Mouse (Mus musculus) limb, embryonic 10.5 days (tissue): ENCODE results near the gene Atp8b5. TPM values are rescaled to one million over a fixed set of nuclear protein-coding genes. Genes with fewer than 3 reads are reported as not detected.
A peak's percentile ranks its signal among the peaks of the same experiment; 100 is the strongest.

Experiments
- DNase-seq: peaks from one replicate; pipeline ENCODE4 v3.0.0-alpha.2; 2017; ENCODE audit warnings: low spot score
- H3K27ac ChIP-seq: fragments of 300-500 bp; sonication (generic); 2 replicates; pipeline ENCODE4 v1.5.1; 2016; ENCODE audit warnings: mild to moderate bottlenecking
- H3K27me3 ChIP-seq: fragments of 300-500 bp; sonication (generic); 2 replicates; pipeline ENCODE4 v1.6.1; 2016; ENCODE audit warnings: low read depth, mild to moderate bottlenecking; ENCODE audit not compliant: poor library complexity, severe bottlenecking
- H3K36me3 ChIP-seq: fragments of 300-500 bp; sonication (generic); 2 replicates; pipeline ENCODE4 v1.6.1; 2016; ENCODE audit warnings: mild to moderate bottlenecking, moderate library complexity
- H3K4me1 ChIP-seq: fragments of 300-500 bp; sonication (generic); 2 replicates; pipeline ENCODE4 v1.6.1; 2016
- H3K4me3 ChIP-seq: fragments of 300-500 bp; sonication (generic); 2 replicates; pipeline ENCODE4 v1.5.1; 2016; ENCODE audit warnings: mild to moderate bottlenecking, moderate library complexity
- H3K9me3 ChIP-seq: fragments of 300-500 bp; sonication (generic); replicated peaks from 2 replicates; pipeline ENCODE4 v1.6.1; 2016; ENCODE audit warnings: mild to moderate bottlenecking
- WGBS: fragments of 180-500 bp; shearing (Covaris S2); methylation state at CpG from one replicate; pipeline ENCODE4 v1.1.7; 2016; 5-methylcytosine and 5-hydroxymethylcytosine counted together
- polyA plus RNA-seq: library from polyadenylated mRNA; unstranded; fragments of >200 nt; fragmentation: Nextera tagmentation; extraction: Ambion mirVana; gene quantifications from 2 replicates; pipeline ENCODE4 v1.2.1, GENCODE M21; 2016

Atp8b5 gene
- polyA plus RNA-seq, 1 experiment from 2014 or later: 0.14 TPM

DNA sequence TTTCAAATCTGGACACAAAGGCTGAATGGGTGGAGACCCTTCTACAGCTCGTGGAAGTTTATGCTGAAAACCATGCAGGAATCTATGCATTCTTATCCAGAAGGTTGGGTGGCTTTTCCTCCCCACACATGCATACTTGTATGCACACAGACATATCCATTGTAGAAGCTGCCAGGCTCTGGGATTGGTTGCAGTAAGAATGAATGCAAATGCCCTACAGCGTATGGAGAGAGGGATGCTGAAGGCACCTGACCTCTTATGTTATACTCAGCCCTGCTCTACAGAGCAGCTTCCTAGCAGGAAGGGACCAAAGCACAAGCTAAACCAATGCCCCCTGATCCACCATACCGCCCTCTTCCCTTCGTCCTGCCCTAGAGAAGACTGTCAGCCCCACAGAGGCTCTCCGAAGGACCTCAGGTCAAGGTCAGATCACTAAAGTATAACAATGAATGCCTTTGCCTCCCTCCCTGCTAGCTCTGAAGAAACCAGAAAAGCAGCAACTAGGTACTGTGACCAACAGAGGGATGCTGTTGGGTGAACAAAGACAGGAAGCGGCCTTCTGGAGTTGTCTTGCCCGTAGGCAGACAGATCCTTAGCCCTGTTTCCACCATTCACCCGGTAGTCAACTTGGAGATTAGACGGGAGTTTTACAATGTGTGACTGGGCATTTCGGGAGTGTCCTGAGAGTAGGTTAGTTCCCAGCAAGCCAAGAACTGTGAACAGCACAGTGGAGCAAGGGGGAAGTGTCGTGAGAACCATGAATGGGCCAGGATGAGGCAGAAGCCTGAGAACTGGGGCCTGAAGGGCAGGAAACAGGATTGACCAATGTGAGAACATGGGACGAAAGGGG, 140.3 kb downstream of the Atp8b5 start:
- H3K36me3 ChIP-seq: no peaks in the 10 kb centered on the region
- no peak for DNase-seq
- peaks cover 25% of the 10 kb centered on the region for H3K4me1 ChIP-seq
- 78% methylated on average over 12 of the region's 12 CpGs for WGBS
- H3K27me3 ChIP-seq: no peaks in the 10 kb centered on the region
- no peaks in the 10 kb centered on the region for H3K9me3 ChIP-seq
- peak overlapping the region; percentile 58 for H3K4me3 ChIP-seq
- H3K27ac ChIP-seq: peak overlapping the region; percentile 82; the same call in 1 of the 2 replicates

DNA sequence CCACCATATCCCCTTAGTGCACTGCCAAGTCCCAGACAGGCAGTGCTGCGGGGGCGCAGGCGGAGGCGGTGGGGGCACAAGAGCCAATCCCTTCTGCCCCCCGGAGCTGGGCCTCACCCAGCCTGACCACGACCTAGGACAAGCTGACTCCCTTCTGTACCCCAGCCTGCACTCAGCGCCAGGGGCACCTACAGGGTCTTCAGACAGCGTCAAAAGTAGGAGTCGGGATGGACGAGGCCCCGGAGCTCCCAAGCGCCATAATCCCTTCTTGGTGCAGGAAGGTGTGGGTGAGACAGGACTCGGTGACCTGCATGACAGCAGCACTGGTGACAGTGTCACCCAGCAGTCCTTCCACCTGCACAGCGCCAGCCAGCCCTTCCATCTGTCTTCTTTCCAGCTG, 147.8 kb downstream of the Atp8b5 start:
- WGBS: 90% methylated on average over 14 of the region's 14 CpGs

DNA sequence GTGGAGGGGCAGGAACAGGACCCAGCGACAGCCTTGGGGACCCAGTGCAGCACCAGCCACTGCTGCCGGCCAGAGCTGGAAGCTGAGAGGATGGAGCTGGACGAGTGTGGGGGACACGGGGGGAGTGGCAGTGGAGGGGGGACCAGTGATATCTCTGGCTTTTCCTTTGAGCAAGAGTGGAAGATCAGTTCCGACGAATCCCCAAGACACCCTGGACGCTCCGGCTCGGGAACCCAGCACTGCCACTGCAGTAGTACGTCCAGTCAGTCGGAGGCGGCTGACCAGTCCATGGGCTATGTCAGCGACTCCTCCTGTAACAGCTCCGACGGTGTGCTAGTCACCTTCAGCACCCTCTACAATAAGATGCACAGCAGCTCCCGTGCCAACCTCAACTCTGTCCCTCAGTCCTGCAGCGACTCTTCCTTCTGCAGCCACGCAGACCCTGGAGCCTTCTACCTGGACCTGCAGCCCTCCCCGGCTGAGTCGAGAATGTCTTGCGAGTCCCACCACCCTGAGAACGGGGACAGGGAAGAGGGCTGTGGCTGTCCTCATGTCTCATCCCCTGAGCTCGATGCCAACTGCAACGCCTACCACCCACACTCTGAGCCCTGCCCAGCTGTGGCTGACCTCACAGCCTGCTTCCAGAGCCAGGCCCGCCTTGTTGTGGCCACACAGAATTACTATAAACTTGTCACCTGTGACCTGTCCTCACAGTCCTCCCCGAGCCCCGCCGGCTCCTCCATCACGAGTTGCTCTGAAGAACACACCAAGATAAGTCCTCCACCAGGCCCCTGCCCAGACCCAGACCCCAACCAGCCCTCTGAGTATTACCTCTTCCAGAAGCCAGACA, 148.5 kb downstream of the Atp8b5 start:
- no peaks in the 10 kb centered on the region for H3K27me3 ChIP-seq
- no peak for DNase-seq
- 93% methylated on average over 29 of the region's 29 CpGs for WGBS
- no peak overlapping the region for H3K27ac ChIP-seq
- no peaks in the 10 kb centered on the region for H3K9me3 ChIP-seq
- H3K36me3 ChIP-seq: peaks cover 27% of the 10 kb centered on the region
- H3K4me3 ChIP-seq: no peak overlapping the region
- peaks cover 10% of the 10 kb centered on the region; the same call in 1 of the 2 replicates for H3K4me1 ChIP-seq

More for the DNA sequence above, 147.8 kb downstream of the Atp8b5 start:
- no peak overlapping the region for H3K27ac ChIP-seq
- DNase-seq: no peak
- no peak overlapping the region for H3K4me3 ChIP-seq
- peaks cover 27% of the 10 kb centered on the region for H3K36me3 ChIP-seq
- 0 out of 2 replicates have a peak, but pooled peaks cover 4% of the 10 kb centered on the region for H3K4me1 ChIP-seq
- no peaks in the 10 kb centered on the region for H3K9me3 ChIP-seq
- H3K27me3 ChIP-seq: no peaks in the 10 kb centered on the region

DNA sequence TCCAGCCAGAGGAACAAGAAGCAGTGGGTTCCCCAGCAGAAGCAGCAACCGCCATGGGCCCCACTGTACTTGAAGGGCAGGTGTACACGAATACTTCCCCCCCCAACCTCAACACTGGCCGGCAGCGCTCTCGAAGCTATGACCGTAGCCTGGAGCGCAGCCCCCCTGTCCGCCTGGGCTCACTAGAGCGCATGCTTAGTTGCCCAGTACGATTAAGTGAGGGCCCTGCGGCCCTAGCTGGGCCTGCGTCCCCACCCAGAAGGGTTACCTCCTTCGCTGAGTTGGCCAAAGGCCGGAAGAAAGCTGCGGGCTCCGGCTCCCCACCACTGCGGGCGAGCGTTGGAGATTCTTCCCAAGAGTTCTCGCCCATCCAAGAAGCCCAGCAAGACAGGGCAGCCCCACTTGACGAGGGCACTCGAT, 149.1 kb downstream of the Atp8b5 start:
- 95% methylated on average over 22 of the region's 22 CpGs for WGBS

DNA sequence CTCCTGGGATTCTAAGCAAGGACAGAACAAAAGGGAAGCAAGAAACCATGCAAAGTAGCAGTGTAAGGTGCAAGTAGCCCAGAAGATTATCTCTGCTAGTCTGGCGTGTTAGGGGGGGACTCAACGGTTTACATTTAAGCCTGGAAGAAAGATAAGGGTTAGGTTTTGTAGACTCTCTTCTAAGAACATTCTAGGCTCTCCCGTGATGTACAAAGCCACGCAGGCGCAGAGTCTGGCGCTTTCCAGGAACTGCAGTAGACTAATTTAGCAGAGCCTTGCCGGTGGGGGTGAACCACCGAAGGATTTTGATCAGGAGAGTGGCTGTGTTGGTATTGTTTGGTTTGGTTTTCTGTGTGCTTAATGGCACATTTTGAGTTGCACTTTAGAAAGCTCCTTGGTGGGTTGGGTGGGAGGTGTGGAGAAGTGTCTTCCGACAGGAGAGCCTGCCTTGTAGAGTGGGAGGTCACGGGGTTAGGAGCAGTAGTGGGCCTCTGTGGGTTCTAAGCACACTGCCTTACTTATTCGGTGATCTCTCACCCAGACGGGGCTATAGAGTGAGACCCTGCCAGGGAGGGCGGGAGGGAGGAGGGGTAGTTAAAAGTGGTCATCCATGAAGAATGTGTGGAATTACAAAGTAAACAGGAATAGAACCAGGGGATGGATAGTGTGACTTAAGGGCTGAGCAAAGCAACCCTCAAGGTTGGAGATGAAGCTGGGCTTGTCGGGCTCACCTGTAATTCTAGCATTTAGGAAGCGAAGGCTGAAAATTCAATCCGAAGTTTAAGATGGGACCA, 150.5 kb downstream of the Atp8b5 start:
- WGBS: 88% methylated on average over 16 of the region's 16 CpGs
- H3K9me3 ChIP-seq: no peaks in the 10 kb centered on the region
- peaks cover 10% of the 10 kb centered on the region; the same call in 1 of the 2 replicates for H3K4me1 ChIP-seq
- H3K27me3 ChIP-seq: peaks cover 15% of the 10 kb centered on the region
- H3K4me3 ChIP-seq: no peak overlapping the region
- H3K36me3 ChIP-seq: peaks cover 37% of the 10 kb centered on the region
- no peak for DNase-seq
- no peak overlapping the region for H3K27ac ChIP-seq

More for the DNA sequence above, 149.1 kb downstream of the Atp8b5 start:
- Histone ChIP-seq H3K9me3 (no peaks in the 10 kb centered on the region), H3K27ac (no peak overlapping the region), H3K27me3 (peaks cover 2% of the 10 kb centered on the region), H3K4me3 (no peak overlapping the region), H3K4me1 (peaks cover 10% of the 10 kb centered on the region; the same call in 1 of the 2 replicates), H3K36me3 (peaks cover 27% of the 10 kb centered on the region)
- DNase-seq: no peak

DNA sequence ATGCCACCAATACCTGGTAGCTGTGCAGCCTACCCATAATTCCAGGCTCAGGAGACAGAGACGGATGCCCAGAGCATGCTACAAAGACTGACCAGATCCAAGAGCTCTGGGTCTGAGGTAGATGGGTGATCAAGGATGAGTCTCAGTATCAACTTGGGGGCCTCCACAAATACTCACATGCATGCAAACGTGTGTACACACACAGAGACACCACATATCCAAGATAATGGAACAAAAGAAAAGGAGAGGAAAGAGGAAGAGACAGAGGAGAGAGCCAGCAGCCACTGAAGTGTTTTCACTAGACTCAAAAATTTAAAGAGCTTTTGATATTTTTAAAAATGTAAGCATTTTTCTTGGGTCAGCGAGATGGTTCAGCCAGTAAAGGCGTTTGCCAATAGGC, 151.5 kb downstream of the Atp8b5 start:
- WGBS: 78% methylated on average over 4 of the region's 4 CpGs

DNA sequence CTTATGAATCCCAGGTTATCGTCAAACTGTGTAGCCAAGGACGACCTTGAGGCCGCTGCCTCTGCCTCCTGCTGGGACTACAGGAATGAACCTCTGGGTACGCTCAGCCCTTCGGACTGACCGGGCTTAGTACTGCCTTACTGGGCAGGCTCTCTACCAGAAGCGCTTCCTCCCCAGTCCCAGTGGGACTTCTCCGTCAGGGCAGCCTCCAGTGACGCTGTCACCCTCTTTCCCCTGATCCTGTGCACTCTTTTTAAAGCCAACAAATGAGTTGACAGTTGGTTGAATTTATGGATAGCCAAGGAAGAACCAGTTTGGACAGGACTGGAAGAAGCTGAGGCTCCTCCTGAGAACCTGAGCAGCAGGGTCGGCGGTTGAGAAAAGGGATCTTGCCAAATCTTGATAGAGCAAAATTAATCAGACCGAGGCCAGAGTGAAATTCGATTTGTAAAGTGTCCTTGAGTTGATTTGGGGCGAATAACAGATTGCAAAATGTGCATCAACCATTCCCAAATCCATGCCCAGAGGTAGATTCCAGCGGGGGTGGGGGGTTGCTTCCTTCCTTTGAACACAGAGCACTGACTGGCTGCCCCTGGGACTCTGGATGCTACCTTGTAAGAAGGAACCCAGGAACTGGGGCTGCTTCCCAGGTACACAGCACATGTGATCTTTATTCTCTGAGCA, 152.2 kb downstream of the Atp8b5 start:
- H3K27ac ChIP-seq: no peak overlapping the region
- 61% methylated on average over 15 of the region's 15 CpGs for WGBS

More for the DNA sequence above, 151.5 kb downstream of the Atp8b5 start:
- no peaks in the 10 kb centered on the region for H3K9me3 ChIP-seq
- no peak overlapping the region for H3K4me3 ChIP-seq
- H3K36me3 ChIP-seq: peaks cover 44% of the 10 kb centered on the region
- DNase-seq: no peak
- H3K27ac ChIP-seq: no peak overlapping the region
- peaks cover 25% of the 10 kb centered on the region for H3K27me3 ChIP-seq
- H3K4me1 ChIP-seq: peaks cover 10% of the 10 kb centered on the region; the same call in 1 of the 2 replicates

DNA sequence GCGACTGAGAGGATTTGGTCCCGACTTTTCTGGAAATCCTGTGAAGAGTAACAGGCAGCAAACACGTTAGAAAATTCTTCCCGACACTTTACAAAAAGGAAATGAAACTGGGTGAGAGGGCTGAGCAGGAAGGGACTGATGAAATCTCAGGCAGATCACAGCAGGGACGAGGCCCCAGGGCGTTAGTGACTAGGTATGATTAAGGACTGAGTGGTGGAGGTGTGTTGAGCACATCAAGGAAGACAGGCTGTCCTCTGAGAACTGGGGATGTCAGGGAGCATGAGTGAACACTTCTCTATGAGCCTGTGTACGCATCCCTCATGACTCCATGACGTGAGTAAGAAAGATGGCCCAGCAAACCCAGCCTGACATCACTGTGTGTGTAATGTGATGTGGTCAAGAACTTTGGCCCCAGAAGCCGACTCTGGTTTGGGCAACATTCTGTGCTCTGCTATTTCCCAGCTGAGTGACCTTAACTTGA, 152.9 kb downstream of the Atp8b5 start:
- Histone ChIP-seq H3K36me3 (peaks cover 56% of the 10 kb centered on the region), H3K27ac (no peak overlapping the region)
- WGBS: 69% methylated on average over 9 of the region's 9 CpGs

More for the DNA sequence above, 152.2 kb downstream of the Atp8b5 start:
- no peak for DNase-seq
- peaks cover 32% of the 10 kb centered on the region for H3K27me3 ChIP-seq
- no peaks in the 10 kb centered on the region for H3K9me3 ChIP-seq
- H3K36me3 ChIP-seq: peaks cover 51% of the 10 kb centered on the region
- H3K4me3 ChIP-seq: no peak overlapping the region
- H3K4me1 ChIP-seq: peaks cover 10% of the 10 kb centered on the region; the same call in 1 of the 2 replicates

DNA sequence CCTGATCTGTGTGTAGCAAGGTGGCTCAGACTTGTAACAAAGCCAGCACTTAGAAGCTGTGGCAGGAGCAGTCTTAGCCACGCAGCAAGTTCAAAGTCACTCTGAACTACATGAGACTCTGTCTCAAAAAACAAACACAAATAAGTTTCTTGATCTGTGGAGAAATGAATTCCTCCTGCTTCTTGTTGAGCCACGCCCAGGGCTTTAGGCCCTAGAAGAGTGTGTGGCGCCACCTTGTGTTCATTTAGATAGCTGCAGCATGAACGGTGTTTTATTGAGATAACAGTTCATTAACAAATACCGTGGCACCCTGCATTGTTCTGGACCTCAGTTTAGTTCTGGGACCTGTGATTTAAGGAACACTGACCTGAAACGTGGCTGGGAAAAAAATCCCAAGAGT, 153.3 kb downstream of the Atp8b5 start:
- Histone ChIP-seq H3K27ac (no peak overlapping the region), H3K36me3 (peaks cover 56% of the 10 kb centered on the region), H3K27me3 (peaks cover 44% of the 10 kb centered on the region), H3K4me3 (no peak overlapping the region), H3K9me3 (no peaks in the 10 kb centered on the region), H3K4me1 (peaks cover 13% of the 10 kb centered on the region)
- 8% methylated on average over 6 of the region's 6 CpGs for WGBS
- peak; percentile 79 for DNase-seq

More for the DNA sequence above, 152.9 kb downstream of the Atp8b5 start:
- no peak for DNase-seq
- H3K9me3 ChIP-seq: no peaks in the 10 kb centered on the region
- peaks cover 10% of the 10 kb centered on the region; the same call in 1 of the 2 replicates for H3K4me1 ChIP-seq
- no peak overlapping the region for H3K4me3 ChIP-seq
- H3K27me3 ChIP-seq: peaks cover 39% of the 10 kb centered on the region

DNA sequence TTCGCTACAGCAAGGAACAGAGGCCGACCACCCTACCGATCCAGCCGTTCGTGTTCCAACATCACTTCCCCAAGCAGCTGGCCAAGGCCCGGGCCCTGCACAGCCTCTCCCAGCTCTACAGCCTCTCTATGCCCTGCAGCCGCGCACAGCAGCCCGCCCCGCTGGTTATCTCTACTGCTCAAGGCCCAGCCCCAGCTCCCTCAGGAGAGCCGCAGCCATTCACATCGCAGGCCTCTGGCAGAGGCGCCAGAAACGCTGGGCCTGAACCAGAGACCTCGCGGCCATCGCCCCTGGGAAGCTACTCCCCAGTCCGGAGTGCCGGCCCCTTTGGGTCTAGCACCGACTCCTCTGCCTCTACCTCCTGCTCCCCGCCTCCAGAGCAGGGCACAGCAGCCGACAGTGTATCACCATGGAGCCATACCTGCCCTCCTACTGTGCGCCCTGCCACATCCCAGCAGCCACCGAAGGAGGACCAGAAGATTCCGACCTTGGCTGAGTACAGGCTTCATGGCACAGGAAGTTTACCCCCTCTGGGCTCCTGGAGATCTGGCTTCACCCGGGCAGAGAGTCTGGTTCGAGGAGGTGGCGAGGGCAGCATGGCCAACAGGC, 154.8 kb downstream of the Atp8b5 start:
- Histone ChIP-seq H3K4me3 (no peak overlapping the region), H3K27ac (no peak overlapping the region), H3K27me3 (peaks cover 58% of the 10 kb centered on the region), H3K9me3 (no peaks in the 10 kb centered on the region), H3K36me3 (peaks cover 43% of the 10 kb centered on the region), H3K4me1 (peaks cover 27% of the 10 kb centered on the region)
- DNase-seq: no peak
- WGBS: 72% methylated on average over 28 of the region's 28 CpGs
